Mouse (Mus musculus) frontal cortex, postnatal 36 days (tissue): Measurements from ENCODE around the gene Bfsp1.

Experiments
- DNase-seq, 2 experiments: peaks; one replicate each; pipeline ENCODE4 v3.0.0; 2022; ENCODE audit warnings: low spot score in 2 of 2

Bfsp1 gene

GRCm38 (mm10) chr2:143853447-143853846 is 9.5 kb downstream of the Bfsp1 start:
- DNase-seq = no peak

DNA sequence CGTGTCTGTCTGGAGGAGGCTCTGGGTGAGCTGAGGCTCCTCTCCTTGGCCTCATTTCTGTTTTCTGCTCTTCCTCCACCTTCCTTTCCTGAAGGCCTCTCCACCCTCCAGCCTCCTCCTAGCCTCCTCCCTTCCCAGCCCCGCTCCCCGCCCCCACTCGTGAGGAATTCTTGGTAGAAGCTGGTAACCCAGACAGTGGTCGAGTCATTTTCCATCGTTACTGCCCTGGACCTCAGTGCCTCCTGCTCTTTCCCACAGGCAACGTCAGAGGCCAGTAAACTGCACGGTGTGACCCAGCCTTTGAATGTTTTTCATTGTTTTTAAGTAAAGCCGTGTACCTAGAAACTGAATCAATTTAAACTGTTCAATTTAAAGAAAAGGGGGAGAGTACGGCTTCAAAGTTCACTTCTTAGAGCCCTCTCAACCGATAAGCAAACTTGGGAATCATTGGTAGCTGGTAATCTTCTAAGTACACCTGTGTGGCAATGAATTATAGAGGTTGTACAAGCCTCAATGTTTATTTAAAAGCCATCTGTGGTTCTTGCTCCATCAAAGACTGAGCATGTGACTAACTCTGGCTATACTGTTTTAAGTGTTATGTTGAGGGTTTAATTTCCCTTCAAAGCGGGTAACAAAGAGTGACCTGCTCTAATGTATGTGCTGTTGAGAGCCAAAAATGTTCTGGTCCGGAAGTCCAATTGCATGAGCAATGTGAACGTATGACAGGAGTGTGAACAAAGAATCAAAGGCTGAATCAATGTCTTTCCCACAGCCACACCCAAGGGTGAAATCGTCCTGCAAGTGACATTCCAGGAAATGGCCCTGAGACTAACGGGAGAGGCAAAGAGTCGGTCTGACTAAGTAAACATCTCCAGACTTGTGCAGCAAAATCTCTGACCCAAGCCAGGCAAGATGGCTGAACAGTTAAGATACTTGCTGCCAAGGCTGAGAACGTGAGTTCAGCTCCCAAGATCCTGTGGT is 10.4 kb downstream of the Bfsp1 start:
- DNase-seq = no peak

- peak; percentile 8 to 23 for DNase-seq
Measured at GRCm38 (mm10) chr2:143851354-143852221, 11.4 kb downstream of the Bfsp1 start.

- no peak for DNase-seq
Measured at GRCm38 (mm10) chr2:143847291-143847690, 15.7 kb downstream of the Bfsp1 start.

- no peak for DNase-seq
Measured at GRCm38 (mm10) chr2:143846799-143847198, 16.2 kb downstream of the Bfsp1 start.

DNA sequence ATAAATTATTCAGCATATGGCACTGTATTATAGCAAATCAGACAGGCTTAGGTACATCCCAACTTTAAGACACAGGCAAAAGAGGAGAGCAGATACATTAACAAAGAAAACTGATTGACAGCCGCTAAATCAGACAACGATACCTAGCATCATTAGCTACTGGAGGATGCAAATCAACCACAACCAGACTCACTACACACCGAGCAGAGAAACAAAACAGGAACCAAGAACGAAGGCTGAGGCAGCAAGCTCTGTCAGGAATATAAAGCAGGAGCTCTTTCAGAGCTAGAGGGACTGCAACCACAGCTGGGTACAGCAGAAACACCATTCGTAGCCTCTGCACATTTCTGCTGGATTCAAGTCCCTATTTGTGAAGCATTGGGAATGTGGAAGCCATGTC is 18.2 kb downstream of the Bfsp1 start:
- DNase-seq = no peak

- DNase-seq = no peak
Measured at GRCm38 (mm10) chr2:143841536-143841935, 21.4 kb downstream of the Bfsp1 start.

DNA sequence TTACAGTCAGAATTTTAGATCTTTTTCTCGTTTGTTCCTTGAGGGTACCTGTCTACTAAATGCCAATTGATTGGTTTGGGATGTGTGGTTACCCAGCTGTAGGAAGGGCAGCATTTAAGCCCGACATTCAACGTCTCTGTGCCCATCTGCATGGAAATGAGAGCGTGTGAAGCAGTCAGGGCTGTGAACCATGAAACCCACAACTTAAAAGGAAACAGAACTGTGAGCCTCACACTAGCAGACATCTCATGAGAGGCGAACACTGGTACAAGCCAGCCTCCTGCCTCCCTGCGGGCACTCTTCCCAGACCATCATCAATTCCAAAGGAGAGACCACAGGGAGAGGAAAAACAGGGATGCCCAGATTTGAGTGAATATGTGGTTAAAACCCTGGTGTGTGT is 22.1 kb downstream of the Bfsp1 start:
- DNase-seq = no peak

GRCm38 (mm10) chr2:143839458-143839857 is 23.5 kb downstream of the Bfsp1 start:
- DNase-seq = no peak

GRCm38 (mm10) chr2:143838698-143839097 is 24.3 kb downstream of the Bfsp1 start:
- DNase-seq = no peak

DNA sequence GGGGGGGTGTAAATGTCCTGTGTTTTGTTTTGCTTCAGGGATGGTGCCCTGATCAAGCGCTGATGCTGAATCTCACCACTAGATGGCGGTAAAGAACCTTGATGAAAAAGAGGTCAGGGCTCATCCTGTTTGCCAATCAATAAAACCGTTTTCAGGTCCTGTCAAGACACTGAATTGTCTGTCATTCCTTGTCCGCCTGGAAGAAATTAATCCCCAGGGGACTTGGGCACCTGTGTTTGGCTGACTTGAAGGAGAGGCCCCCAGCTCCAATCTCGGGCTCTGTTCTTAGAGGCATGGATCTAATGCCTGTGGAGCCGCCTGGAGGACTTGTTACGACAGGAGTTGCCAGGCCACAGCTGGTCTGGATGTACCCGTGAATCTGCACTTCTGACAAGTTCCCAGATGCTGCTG is 25.7 kb downstream of the Bfsp1 start:
- peak; percentile 76 to 82 for DNase-seq

DNA sequence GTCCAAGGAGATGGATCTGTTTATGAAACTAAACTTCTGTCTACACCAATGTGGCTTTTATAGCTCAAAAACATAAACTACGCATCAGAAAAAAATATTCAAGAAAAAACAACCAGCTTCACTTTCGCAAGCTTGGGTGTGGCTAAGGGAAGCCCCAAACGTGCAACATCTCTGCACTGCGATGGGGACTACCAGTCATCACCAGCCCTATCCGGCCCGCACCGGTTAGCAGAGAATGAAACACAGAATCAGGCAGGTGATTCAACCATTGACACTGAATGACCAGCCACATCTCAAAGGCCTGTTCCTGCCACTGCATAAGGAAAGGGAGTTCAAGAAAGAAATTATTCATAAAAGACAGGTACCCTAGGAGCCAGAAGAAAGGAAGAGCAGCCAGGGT is 27.2 kb downstream of the Bfsp1 start:
- DNase-seq = no peak

- DNase-seq = no peak
Measured at GRCm38 (mm10) chr2:143834082-143834481, 28.9 kb downstream of the Bfsp1 start.

DNA sequence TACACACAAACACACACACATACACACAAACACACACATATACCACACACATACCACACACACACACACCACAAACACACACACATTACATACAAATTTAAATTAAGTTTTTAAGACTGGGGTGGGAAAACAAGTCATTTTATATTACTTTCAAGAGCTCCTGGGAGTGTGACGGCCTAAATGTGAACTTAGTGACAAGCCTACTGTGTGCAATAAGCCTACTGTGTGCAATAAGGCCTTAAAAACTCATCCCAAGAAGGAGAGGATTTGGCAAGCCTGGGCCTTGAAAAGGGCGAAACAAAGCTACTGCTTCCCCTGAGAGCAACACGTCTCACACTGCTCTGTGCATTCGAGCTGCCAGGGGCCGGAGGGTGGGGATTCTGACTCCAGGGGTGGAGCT is 30.3 kb downstream of the Bfsp1 start:
- DNase-seq = no peak

DNA sequence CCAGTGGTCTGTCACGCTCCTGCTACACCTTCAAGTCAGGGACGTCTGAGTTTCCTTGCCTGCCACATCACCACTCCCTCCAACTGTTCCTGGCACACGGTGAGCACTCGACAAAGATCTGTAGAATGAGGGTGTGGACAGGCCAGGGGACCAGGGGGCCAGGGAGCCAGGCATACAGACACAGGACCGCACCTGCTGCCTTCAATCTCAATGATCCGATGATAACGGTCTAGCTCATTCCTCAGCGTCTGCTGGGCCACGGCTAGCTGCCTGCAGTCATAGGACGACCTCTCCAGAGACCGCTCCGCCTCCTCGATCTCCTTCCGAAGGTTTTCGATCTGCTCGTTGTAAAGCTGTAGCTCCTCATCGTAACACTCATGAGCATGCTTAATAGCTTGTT is 31.3 kb downstream of the Bfsp1 start:
- DNase-seq = no peak

DNA sequence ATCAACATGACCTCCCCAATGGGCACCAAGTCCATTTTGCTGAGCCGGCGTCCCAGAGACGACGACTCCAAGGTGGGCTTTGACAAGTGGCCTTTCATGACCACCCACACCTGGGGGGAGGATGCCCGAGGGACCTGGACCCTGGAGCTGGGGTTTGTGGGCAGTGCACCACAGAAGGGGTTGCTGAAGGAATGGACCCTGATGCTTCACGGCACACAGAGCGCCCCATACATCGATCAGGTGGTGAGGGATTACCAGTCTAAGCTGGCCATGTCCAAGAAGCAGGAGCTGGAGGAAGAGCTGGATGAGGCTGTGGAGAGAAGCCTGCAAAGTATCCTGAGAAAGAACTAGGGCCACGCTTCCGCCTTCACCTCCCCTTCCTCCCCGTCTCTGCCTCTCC is 49.5 kb downstream of the Bfsp1 start:
- no peak for DNase-seq

DNA sequence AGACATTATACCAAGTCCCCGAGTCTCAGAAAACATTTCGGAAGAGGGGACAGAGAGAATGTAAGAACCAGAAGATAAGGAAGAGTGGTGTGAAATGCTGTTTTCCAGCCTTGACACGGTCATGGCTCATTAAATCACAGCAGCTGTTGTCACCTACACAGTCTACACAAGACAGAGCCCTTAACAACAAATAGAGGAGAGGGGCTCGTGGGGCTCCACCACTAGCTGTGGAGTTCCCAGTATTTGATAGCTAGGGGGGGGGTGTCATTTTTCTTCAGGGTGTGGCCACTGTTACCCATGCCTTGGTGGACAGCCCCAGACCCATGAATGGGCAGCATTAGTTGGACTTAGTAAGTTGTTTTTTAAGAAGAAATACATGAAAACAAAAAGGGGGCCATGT is 50.7 kb downstream of the Bfsp1 start:
- DNase-seq = no peak

- no peak for DNase-seq
Measured at GRCm38 (mm10) chr2:143808789-143809188, 54.2 kb downstream of the Bfsp1 start.

- no peak for DNase-seq
Measured at GRCm38 (mm10) chr2:143806924-143807664, 55.9 kb downstream of the Bfsp1 start.

DNA sequence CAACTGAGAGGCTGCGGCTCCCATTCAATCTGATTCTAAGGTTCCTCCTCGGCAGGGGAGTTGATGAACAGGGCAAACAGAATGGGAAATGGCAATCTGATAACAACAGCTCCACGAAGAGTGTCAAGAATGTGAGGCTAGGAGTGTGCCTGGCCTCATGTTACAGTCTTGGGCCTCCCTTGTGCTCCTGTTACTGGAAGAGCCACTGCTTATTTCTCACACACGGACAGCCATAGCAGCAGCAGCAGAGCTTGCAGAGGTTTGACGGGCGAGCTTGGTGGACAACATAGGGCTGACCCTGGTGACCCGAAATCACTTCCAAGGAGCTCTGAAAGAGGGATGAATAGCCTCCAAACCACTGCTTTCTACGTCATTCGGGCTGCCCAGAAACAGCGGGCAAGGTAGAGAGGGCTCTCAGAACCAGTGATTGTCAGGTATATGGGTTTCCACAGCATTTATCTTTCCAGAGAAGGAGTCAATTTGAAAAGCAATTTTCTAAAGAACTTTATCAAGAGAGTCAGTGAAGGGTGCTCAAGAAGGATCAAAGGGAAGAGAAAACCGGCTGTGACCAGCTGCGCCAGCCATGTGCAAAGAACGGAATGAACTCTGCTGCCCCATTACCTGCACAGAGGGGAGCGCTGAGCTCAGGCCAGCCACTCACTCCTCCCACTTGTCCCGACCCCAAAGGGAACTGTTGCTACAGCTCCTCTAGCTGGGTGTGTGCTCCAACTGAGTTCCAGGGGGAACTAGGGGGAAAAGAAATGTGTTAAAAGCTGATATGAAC is 56.6 kb downstream of the Bfsp1 start:
- no peak for DNase-seq

DNA sequence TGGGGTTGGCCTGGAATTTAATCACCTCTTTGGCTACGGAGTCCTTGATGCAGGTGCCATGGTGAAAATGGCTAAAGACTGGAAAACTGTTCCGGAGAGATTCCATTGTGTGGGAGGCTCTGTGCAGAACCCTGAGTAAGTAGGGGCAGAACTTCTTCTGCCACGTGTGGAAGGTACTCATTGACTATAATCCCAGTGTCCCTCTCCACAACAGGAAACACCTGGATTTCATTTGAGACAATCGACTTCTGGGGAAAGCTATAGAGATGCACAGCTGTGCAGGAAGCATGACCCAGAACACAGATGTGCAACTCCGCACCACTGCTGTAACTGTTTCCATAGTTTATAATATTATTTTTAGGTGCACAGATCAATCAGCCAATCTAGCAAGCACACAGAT is 61.9 kb downstream of the Bfsp1 start:
- DNase-seq = no peak
